Mouse (Mus musculus): Measurements from ENCODE around the gene Olfr270. TPM values are rescaled to one million over a fixed set of nuclear protein-coding genes. Genes with fewer than 3 reads are reported as not detected.

The Olfr270 gene
- polyA plus RNA-seq, 1 experiment from 2014 or later = not detected

- no peak for DNase-seq (ENCODE audit: low spot score)
- Histone ChIP-seq H3K4me1 (peaks cover 4% of the 10 kb centered on the region; the same call in 1 of the 2 replicates), H3K27me3 (ENCODE audit: low read depth, poor library complexity, severe bottlenecking) (no peaks in the 10 kb centered on the region), H3K36me3 (peaks cover 6% of the 10 kb centered on the region), H3K4me3 (no peak overlapping the region), H3K27ac (no peak overlapping the region), H3K9me3 (replicated peaks) (no peaks in the 10 kb centered on the region)
- WGBS = 96% methylated on average over 4 of the region's 4 CpGs
These were observed 45.5 kb downstream of the Olfr270 start for GRCm38 (mm10) chr4:53009871-53010270.

- H3K4me1 ChIP-seq = peaks cover 4% of the 10 kb centered on the region; the same call in 1 of the 2 replicates
- peak within 1 kb of the TSS; percentile 73 for H3K4me3 ChIP-seq
- peak within 1 kb of the TSS; percentile 92 for H3K27ac ChIP-seq
- H3K27me3 ChIP-seq (ENCODE audit: low read depth, poor library complexity, severe bottlenecking) = no peaks in the 10 kb centered on the region
- WGBS = under 1% methylated on average over 62 of the region's 63 CpGs
- DNase-seq (ENCODE audit: low spot score) = peak; percentile 98
- H3K36me3 ChIP-seq = peaks cover 26% of the 10 kb centered on the region
- H3K9me3 ChIP-seq (replicated peaks) = no peaks in the 10 kb centered on the region
These were observed 47.5 kb downstream of the Olfr270 start, which contains the start of gene Nipsnap3b for GRCm38 (mm10) chr4:53011732-53012361. TSS of gene Nipsnap3b (plus strand) at chr4:53011880.

GRCm38 (mm10) chr4:53014421-53014820 is 50.1 kb downstream of the Olfr270 start:
- Histone ChIP-seq H3K4me1 (peaks cover 4% of the 10 kb centered on the region; the same call in 1 of the 2 replicates), H3K27ac (no peak overlapping the region), H3K36me3 (peaks cover 52% of the 10 kb centered on the region), H3K9me3 (replicated peaks) (0 out of 2 replicates have a peak, but pooled peaks cover 4% of the 10 kb centered on the region), H3K27me3 (ENCODE audit: low read depth, poor library complexity, severe bottlenecking) (no peaks in the 10 kb centered on the region), H3K4me3 (no peak overlapping the region)
- WGBS = 91% methylated on average over 7 of the region's 7 CpGs
- DNase-seq (ENCODE audit: low spot score) = no peak

GRCm38 (mm10) chr4:53015024-53015423 is 50.7 kb downstream of the Olfr270 start:
- no peak for DNase-seq (ENCODE audit: low spot score)
- Histone ChIP-seq H3K36me3 (peaks cover 58% of the 10 kb centered on the region), H3K27me3 (ENCODE audit: low read depth, poor library complexity, severe bottlenecking) (no peaks in the 10 kb centered on the region), H3K9me3 (replicated peaks) (0 out of 2 replicates have a peak, but pooled peaks cover 4% of the 10 kb centered on the region), H3K4me1 (peaks cover 4% of the 10 kb centered on the region; the same call in 1 of the 2 replicates), H3K4me3 (no peak overlapping the region), H3K27ac (no peak overlapping the region)
- 97% methylated on average over 3 of the region's 3 CpGs for WGBS

- no peak overlapping the region for H3K27ac ChIP-seq
- WGBS = 79% methylated on average over 1 of the region's 1 CpGs
- no peak for DNase-seq (ENCODE audit: low spot score)
- H3K9me3 ChIP-seq (replicated peaks) = 0 out of 2 replicates have a peak, but pooled peaks cover 4% of the 10 kb centered on the region
- no peak overlapping the region for H3K4me3 ChIP-seq
- peaks cover 82% of the 10 kb centered on the region for H3K36me3 ChIP-seq
- no peaks in the 10 kb centered on the region for H3K4me1 ChIP-seq
- no peaks in the 10 kb centered on the region for H3K27me3 ChIP-seq (ENCODE audit: low read depth, poor library complexity, severe bottlenecking)
These were observed 54.0 kb downstream of the Olfr270 start for GRCm38 (mm10) chr4:53018392-53018791.

Other genes with a start within 250 kb of the Olfr270 start
- not detected in 2 replicates for gene Olfr275, start 149.9 kb upstream of the Olfr270 start, polyA plus RNA-seq (2016; fragmentation: Nextera tagmentation; extraction: Ambion mirVana)
- gene Olfr273, start 105.3 kb upstream of the Olfr270 start, polyA plus RNA-seq (2016; fragmentation: Nextera tagmentation; extraction: Ambion mirVana) = not detected in 2 replicates
- gene Olfr272, start 45.4 kb upstream of the Olfr270 start, polyA plus RNA-seq (2016; fragmentation: Nextera tagmentation; extraction: Ambion mirVana) = not detected in 2 replicates
- gene Nipsnap3a, start 24.7 kb downstream of the Olfr270 start, polyA plus RNA-seq (2016; fragmentation: Nextera tagmentation; extraction: Ambion mirVana) = not detected in 2 replicates
- 59.1 and 62.4 TPM in 2 replicates for gene Nipsnap3b, start 47.3 kb downstream of the Olfr270 start, polyA plus RNA-seq (2016; fragmentation: Nextera tagmentation; extraction: Ambion mirVana)
- gene Abca1, start 195.3 kb downstream of the Olfr270 start, polyA plus RNA-seq (2016; fragmentation: Nextera tagmentation; extraction: Ambion mirVana) = 2.3 and 3.2 TPM in 2 replicates

Measured in limb, embryonic 10.5 days (tissue).